Mouse (Mus musculus) embryonic facial prominence, embryonic 10.5 days (tissue): ENCODE results near the gene Vsig10l. TPM values are rescaled to one million over a fixed set of nuclear protein-coding genes. Genes with fewer than 3 reads are reported as not detected.

ENCODE experiments used
- DNase-seq: peaks from one replicate; pipeline ENCODE4 v3.0.0-alpha.2; 2017; ENCODE audit warnings: low spot score
- H3K27ac ChIP-seq: fragments of 300-500 bp; sonication (generic); replicated peaks from 2 replicates; pipeline ENCODE4 v1.5.1; 2016; ENCODE audit warnings: mild to moderate bottlenecking
- H3K27me3 ChIP-seq: fragments of 300-500 bp; sonication (generic); replicated peaks from 2 replicates; pipeline ENCODE4 v1.6.1; 2016; ENCODE audit warnings: low read depth, mild to moderate bottlenecking; ENCODE audit not compliant: poor library complexity, severe bottlenecking
- H3K36me3 ChIP-seq: fragments of 300-500 bp; sonication (generic); replicated peaks from 2 replicates; pipeline ENCODE4 v1.6.1; 2016; ENCODE audit warnings: mild to moderate bottlenecking, moderate library complexity
- H3K4me1 ChIP-seq: fragments of 300-500 bp; sonication (generic); 2 replicates; pipeline ENCODE4 v1.6.1; 2016
- H3K4me3 ChIP-seq: fragments of 300-500 bp; sonication (generic); 2 replicates; pipeline ENCODE4 v1.5.1; 2016; ENCODE audit warnings: mild to moderate bottlenecking, moderate library complexity
- H3K9me3 ChIP-seq: fragments of 300-500 bp; sonication (generic); 2 replicates; pipeline ENCODE4 v1.6.1; 2016; ENCODE audit warnings: mild to moderate bottlenecking
- WGBS: fragments of 180-500 bp; shearing (Covaris S2); methylation state at CpG from one replicate; pipeline ENCODE4 v1.1.7; 2016; 5-methylcytosine and 5-hydroxymethylcytosine counted together
- polyA plus RNA-seq: library from polyadenylated mRNA; unstranded; fragments of >200 nt; fragmentation: Nextera tagmentation; extraction: Ambion mirVana; gene quantifications from 2 replicates; pipeline ENCODE4 v1.2.1, GENCODE M21; 2016

Vsig10l gene
- polyA plus RNA-seq, 1 experiment from 2014 or later, result 2.3 TPM

DNA sequence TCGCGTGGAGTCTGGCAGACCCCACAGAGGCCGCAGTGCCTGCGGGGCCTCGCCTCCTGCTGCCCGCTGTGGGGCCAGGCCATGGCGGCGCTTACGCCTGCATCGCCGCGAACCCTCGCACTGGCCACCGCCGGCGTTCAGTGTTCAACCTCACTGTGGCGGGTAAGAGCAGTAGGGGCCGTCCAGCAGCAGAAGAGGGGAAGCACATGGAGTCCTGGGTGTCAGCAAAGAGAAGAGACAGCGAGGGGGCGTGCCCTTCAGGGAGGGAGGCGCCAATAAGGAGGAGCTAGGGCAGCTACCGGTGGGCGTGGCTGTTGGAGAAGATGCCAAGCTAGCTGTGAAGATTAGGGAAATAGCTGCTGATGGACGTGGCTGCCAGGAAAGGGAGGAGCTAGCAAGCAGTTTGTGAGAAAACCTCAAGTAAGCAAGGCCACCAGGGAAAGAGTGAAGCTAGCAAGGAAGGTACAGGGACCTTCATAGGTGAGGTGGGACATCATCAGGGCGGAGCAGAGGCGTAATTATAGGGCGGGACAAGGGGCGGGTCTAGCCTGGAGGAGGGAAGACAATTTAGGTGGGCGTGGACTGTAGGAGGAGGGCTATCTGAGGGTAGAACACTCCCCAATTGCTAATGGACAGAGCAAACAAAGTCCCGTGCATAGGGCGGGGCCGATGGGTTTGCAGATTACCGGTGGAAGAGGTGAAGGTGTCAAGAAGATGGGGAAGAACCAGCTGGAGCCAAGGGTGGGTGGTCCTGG lies 2.6 kb downstream of the Vsig10l start:
- Histone ChIP-seq H3K4me3 (peak overlapping the region; percentile 63), H3K36me3 (no peaks in the 10 kb centered on the region), H3K27me3 (peaks cover 55% of the 10 kb centered on the region), H3K4me1 (peaks cover 18% of the 10 kb centered on the region), H3K27ac (0 out of 2 replicates have a peak overlapping the region, but pooled peaks have one; percentile 14), H3K9me3 (0 out of 2 replicates have a peak, but pooled peaks cover 2% of the 10 kb centered on the region)
- under 1% methylated on average over 33 of the region's 33 CpGs for WGBS
- peak; percentile 86 for DNase-seq

DNA sequence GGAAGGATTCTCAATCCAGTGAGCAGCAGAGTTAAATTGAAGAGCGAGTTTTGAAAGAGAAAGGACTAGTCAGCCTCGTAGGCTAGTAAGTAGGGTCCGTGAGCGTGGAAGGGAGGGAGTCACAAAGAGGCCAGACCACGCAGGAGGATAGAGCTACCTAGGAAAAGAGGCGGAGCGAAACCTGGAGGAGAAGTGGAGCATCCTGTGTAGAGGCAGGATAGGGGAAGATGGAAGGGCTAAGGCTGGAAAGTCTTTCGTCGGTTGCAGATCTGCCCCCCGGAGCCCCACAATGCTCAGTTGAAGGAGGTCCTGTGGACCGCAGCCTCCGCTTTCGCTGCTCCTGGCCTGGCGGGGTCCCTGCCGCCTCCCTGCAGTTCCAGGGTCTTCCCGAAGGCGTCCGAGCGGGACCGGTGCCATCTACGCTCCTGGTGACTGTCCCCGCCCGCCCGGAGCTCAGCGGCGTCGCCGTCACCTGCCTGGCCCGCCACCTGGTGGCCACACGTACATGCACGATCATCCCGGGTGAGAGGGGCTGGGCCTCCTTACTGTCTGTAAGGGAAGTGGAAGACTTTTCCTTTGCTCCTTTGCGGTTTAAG lies 3.2 kb downstream of the Vsig10l start:
- Histone ChIP-seq H3K9me3 (0 out of 2 replicates have a peak, but pooled peaks cover 2% of the 10 kb centered on the region), H3K27me3 (peaks cover 55% of the 10 kb centered on the region), H3K36me3 (no peaks in the 10 kb centered on the region), H3K27ac (0 out of 2 replicates have a peak overlapping the region, but pooled peaks have one; percentile 10), H3K4me1 (peaks cover 18% of the 10 kb centered on the region), H3K4me3 (peak overlapping the region; percentile 63)
- WGBS, result under 1% methylated on average over 33 of the region's 33 CpGs
- peak; percentile 89 for DNase-seq

DNA sequence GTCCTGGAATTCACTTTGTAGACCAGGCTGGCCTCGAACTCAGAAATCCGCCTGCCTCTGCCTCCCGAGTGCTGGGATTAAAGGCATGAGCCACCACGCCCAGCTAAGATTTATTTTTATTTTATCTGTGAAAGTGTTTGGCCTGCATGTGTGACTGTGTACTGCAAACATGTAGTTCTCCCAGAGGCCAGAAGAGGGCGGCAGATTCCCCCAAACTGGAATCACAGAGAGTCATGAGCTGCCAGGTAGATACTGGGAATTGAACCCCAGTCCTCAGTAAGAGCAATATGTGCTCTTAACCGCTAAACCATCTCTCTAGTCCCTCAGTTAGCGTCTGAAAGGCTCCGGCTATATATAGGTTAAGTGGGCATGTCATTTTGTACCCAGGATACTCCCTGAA lies 7.4 kb downstream of the Vsig10l start:
- H3K27me3 ChIP-seq, result peaks cover 45% of the 10 kb centered on the region
- peaks cover 9% of the 10 kb centered on the region for H3K4me1 ChIP-seq
- 40% methylated on average over 8 of the region's 8 CpGs for WGBS
- H3K27ac ChIP-seq, result no peak overlapping the region
- no peaks in the 10 kb centered on the region for H3K36me3 ChIP-seq
- H3K4me3 ChIP-seq, result no peak overlapping the region
- H3K9me3 ChIP-seq, result 0 out of 2 replicates have a peak, but pooled peaks cover under 1% of the 10 kb centered on the region
- peak; percentile 69 for DNase-seq

DNA sequence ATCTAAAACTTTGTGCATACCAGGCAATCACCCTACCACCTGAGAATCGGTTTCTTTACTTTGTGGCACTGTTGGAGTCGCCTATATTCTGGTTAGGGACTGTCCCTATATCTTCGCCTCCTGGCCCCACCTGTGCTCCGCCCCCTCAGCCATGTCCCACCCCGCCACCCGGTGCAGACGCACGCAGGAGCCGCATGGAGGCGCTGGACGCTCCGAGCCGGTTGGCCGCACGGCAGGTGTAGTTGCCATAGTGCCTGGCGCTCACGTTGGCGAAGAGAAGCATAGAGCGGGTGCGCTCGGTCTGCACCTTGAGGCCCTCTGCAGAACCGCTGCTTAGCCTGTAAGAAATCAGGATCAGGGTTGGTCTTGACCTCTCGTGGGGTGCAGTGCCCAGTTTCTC lies 12.8 kb downstream of the Vsig10l start:
- WGBS, result 6% methylated on average over 23 of the region's 23 CpGs
- H3K4me1 ChIP-seq, result peaks cover 15% of the 10 kb centered on the region
- H3K9me3 ChIP-seq, result no peaks in the 10 kb centered on the region
- peak; percentile 44 for DNase-seq
- no peaks in the 10 kb centered on the region; the same call in 1 of the 2 replicates for H3K36me3 ChIP-seq
- H3K27me3 ChIP-seq, result peaks cover 66% of the 10 kb centered on the region
- no peak overlapping the region for H3K27ac ChIP-seq
- no peak overlapping the region for H3K4me3 ChIP-seq

DNA sequence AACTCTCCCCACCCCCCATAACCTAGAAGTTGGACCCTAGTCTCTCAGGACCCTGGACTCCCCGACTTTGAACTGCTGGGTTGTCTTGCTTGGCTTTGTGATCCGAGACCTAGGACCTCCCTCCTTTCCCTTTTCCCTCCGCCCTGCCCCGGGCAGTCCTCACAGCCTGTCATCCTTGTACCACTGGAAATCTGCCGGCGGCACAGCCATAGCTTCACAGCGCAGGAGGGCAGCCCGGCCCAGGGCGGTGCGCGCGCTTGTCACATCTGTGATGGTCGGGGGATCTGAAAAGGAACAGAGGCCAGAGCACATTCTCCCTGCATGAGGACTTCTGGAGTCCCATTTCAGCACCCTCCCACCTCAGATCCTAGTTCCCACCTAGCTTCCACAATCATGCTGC lies 13.4 kb downstream of the Vsig10l start:
- H3K27me3 ChIP-seq, result peaks cover 66% of the 10 kb centered on the region
- no peak overlapping the region for H3K27ac ChIP-seq
- H3K36me3 ChIP-seq, result no peaks in the 10 kb centered on the region; the same call in 1 of the 2 replicates
- peak; percentile 67 for DNase-seq
- no peaks in the 10 kb centered on the region for H3K9me3 ChIP-seq
- peaks cover 15% of the 10 kb centered on the region for H3K4me1 ChIP-seq
- H3K4me3 ChIP-seq, result peak overlapping the region; percentile 32; the same call in 1 of the 2 replicates
- WGBS, result 4% methylated on average over 13 of the region's 13 CpGs

DNA sequence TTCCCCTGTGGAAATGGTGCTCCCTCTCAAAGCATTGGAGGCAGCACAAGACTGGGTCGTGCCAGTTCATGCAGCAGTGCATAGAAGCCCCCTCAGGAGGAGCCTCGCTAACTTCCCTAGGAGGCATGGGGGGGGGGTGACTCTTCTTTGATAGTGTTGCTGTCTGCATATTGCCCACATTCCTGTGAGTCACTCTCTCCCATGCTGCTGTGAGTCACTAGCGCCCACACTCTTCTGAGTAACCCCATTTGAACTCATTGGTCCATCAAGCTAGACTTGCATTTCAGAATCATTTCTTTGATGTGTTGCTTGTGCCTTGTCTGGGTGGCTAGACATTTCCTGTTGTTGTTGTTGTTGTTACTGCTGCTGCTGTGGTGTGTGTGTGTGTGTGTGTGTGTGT lies 18.2 kb downstream of the Vsig10l start:
- peaks cover 17% of the 10 kb centered on the region for H3K4me1 ChIP-seq
- DNase-seq, result no peak
- H3K27ac ChIP-seq, result no peak overlapping the region
- 72% methylated on average over 3 of the region's 3 CpGs for WGBS
- peaks cover 37% of the 10 kb centered on the region for H3K27me3 ChIP-seq
- no peak overlapping the region for H3K4me3 ChIP-seq
- no peaks in the 10 kb centered on the region; the same call in 1 of the 2 replicates for H3K36me3 ChIP-seq
- H3K9me3 ChIP-seq, result no peaks in the 10 kb centered on the region

DNA sequence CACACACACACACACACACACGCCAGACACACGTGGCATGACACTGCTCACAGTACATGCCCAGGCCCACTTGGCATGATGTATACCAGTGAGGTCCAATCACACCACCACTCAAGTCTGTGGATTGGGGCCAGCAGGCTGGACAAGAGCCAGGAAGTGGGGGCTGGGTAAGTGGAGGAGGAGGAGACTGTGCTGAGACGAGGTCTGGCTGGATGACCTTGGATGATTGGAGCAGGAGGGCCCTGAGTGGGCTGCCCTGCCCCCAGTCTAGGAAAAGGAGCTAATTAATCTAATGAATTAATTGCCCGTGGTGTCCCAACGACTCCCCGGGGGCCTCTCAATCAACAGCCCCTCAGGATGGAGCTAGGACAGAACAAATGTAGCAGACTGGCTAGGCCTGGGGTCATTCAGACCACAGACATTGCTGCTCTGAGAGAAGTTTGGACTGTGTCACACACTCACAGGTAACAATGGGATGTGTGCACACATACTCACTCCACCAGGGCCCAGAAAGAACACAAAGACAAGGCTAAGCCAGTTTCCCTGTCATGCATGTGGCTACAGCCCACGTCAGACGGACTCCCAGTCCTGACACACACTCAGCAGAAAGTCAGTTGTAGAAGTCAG lies 19.3 kb downstream of the Vsig10l start:
- no peaks in the 10 kb centered on the region for H3K9me3 ChIP-seq
- no peaks in the 10 kb centered on the region; the same call in 1 of the 2 replicates for H3K36me3 ChIP-seq
- H3K27ac ChIP-seq, result no peak overlapping the region
- peaks cover 7% of the 10 kb centered on the region for H3K4me1 ChIP-seq
- H3K27me3 ChIP-seq, result peaks cover 27% of the 10 kb centered on the region
- 65% methylated on average over 8 of the region's 8 CpGs for WGBS
- DNase-seq, result no peak
- no peak overlapping the region for H3K4me3 ChIP-seq

DNA sequence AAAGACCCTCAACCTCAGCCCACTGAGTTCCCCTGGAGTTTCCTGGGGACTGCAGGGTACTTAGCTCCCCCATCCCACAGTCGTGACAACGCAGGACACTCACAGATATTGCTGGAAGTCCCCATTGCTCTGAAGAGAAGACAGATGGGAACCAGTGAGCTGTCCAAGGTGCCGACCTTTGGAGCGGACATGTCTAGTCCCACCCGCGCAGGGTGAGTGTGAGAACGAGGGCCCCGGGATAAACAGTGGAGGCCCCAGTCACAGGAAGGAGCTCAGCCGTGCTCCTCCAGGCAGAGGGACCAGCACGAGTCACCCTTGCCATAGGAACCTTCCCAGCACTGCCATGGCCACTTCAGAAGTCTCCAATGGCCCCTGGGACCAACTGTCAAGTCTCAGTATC lies 20.3 kb downstream of the Vsig10l start:
- 17% methylated on average over 10 of the region's 10 CpGs for WGBS
- Histone ChIP-seq H3K27me3 (peaks cover 24% of the 10 kb centered on the region), H3K27ac (no peak overlapping the region), H3K4me1 (peaks cover 7% of the 10 kb centered on the region), H3K36me3 (no peaks in the 10 kb centered on the region; the same call in 1 of the 2 replicates), H3K4me3 (no peak overlapping the region), H3K9me3 (no peaks in the 10 kb centered on the region)
- DNase-seq, result peak; percentile 55

DNA sequence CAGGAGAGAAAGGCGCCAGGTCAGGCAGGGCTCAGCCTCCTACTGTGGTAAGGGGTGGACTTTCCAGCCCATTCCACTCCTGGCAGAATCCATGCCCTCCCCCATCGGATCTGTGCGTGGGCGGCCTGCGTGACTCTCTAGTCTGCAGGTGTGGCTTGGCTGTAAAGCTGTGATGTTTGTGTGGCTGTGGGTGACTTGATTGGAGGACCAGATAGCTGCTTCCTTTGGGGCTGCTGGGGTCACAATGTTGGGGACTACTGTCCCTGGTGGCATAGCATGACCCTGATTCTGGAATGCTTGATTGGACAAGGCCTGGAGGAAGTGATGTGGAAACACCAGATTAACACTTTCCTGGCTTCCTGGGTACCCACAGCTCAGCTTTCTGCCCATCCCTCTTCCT lies 25.7 kb downstream of the Vsig10l start:
- Histone ChIP-seq H3K27me3 (peaks cover 39% of the 10 kb centered on the region), H3K4me1 (peaks cover 20% of the 10 kb centered on the region), H3K36me3 (no peaks in the 10 kb centered on the region), H3K4me3 (peak overlapping the region; percentile 75; the same call in 1 of the 2 replicates), H3K9me3 (no peaks in the 10 kb centered on the region), H3K27ac (no peak overlapping the region)
- no peak for DNase-seq
- WGBS, result 46% methylated on average over 5 of the region's 5 CpGs

DNA sequence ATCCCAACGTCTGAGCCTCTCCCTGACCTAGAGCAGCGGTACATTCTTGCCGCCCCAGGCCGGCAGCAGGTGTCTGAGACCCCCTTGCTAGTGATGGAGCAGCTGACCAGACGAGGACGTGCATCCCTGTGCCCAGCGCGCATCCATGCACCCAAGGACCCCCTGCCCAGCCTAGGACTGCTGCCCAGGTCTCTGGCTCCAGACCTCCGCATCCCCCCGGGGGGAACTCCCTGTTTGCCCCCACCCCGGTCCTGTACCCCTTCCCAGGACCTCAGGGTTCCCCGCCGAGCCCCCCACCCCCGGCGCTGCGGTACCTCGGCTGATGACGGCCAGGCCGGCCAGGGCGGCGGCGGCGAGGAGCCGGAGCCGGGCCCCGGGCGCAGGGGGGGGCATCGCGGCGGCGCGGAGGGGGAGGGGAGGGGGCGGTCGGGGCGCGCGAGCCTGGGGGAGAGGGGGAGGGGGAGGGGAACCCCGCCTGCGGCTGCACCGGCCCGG lies 26.7 kb downstream of the Vsig10l start, which contains the start of gene Iglon5:
Gene Iglon5 (minus strand): TSS at position 445 of the 495 bp plus-strand sequence.
- Histone ChIP-seq H3K36me3 (no peaks in the 10 kb centered on the region), H3K9me3 (no peaks in the 10 kb centered on the region), H3K27me3 (peaks cover 42% of the 10 kb centered on the region), H3K4me3 (peak within 1 kb of the TSS; percentile 75), H3K27ac (peak within 1 kb of the TSS; percentile 89), H3K4me1 (peaks cover 20% of the 10 kb centered on the region)
- WGBS, result 2% methylated on average over 29 of the region's 41 CpGs
- no peak for DNase-seq

DNA sequence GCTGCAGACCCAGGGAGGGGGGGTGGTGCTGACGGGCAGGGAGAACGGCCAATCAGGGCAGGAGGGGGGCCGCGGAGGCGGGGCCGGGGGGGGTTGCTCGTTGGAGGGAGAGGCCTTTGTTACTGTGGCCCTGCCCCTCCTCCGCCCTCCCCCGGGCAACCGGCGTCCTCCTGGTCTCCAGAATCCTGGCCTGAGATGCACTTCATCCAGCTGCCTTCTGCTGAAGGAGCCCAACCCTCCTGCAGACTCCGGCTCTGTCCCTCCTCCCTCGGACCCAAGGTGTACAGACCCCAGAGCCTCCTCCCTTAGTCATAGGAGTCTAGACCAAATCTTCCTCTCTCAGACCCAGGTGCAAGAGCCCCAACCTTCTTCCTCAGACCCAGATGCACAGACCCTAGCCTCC lies 27.2 kb downstream of the Vsig10l start:
- DNase-seq, result peak; percentile 91
- H3K4me3 ChIP-seq, result peak overlapping the region; percentile 75
- no peaks in the 10 kb centered on the region for H3K9me3 ChIP-seq
- H3K27ac ChIP-seq, result peak overlapping the region; percentile 89
- under 1% methylated on average over 6 of the region's 13 CpGs for whole genome bisulfite sequencing
- H3K4me1 ChIP-seq, result peaks cover 20% of the 10 kb centered on the region
- no peaks in the 10 kb centered on the region for H3K36me3 ChIP-seq
- H3K27me3 ChIP-seq, result peaks cover 47% of the 10 kb centered on the region

DNA sequence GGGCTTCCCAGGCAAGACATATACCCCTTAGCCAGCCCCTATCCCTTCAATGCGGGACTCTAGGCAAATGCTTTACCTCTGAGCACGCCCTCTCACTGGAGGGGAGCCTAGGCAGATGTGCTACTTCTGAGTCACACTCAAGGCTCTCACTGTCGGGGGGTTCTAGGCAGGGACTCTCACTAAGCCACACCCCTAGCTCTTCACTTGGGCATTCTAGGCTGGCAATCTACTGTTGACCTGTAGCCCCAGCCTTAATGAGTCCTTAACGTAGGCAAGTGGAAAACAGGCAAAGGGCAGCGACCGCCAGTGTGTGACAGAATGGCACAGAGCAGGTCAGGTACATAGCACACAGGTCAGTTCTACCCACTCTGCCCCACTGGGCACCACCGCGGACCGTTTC lies 27.9 kb downstream of the Vsig10l start:
- peak overlapping the region; percentile 75; the same call in 1 of the 2 replicates for H3K4me3 ChIP-seq
- 68% methylated on average over 9 of the region's 9 CpGs for WGBS
- no peak for DNase-seq
- no peaks in the 10 kb centered on the region for H3K36me3 ChIP-seq
- H3K27ac ChIP-seq, result no peak overlapping the region; the same call in 1 of the 2 replicates
- peaks cover 53% of the 10 kb centered on the region for H3K27me3 ChIP-seq
- no peaks in the 10 kb centered on the region for H3K9me3 ChIP-seq
- H3K4me1 ChIP-seq, result peaks cover 20% of the 10 kb centered on the region
